Mouse (Mus musculus) bone marrow macrophage, adult 2 months (primary cell): ENCODE measurements around the gene Tm6sf1.

ENCODE experiments used
- CTCF ChIP-seq: IDR thresholded peaks from 2 replicates; pipeline ENCODE4 v1.5.1; 2012; ENCODE audit warnings: low read depth, mild to moderate bottlenecking, low read length, moderate library complexity
- POLR2A ChIP-seq: IDR thresholded peaks from 2 replicates; pipeline ENCODE4 v1.6.1; 2012; ENCODE audit warnings: mild to moderate bottlenecking, low read depth, low read length, borderline replicate concordance

DNA sequence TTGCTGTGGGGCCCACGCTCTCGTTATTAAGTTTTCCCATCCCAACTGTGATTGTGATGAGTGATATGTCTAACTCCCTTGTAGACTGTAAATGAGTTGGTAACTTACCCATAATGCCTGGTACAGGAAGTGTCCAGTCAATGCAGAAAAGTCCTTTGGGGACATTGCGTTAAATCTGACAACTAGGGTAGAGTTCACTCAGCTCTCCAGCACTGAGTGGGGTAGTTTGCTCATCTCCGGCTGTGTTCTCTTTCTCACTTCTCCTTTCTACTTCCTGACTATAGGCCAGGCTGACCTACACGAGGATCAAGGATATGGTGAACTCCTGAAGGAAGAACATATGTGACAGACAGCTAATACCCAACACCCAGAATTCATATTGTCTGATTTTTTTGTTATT lies 9.6 kb upstream of the Tm6sf1 start:
- TF ChIP-seq CTCF (no peak), POLR2A (no peak)
